Comparison of ENCODE assay signal across 26 mouse cellular contexts in genomic region chr4:125162701-125163100, GRCm38 (mm10).
"Had no signal": no experiment of that assay in that cellular context is flagged by ENCODE, and none has a peak within 500 bp of the region (broad histone marks: within the 10 kb centered on the region; RNA-seq: fewer than 3 reads in every experiment).

No protein-coding gene starts in this region.

- H3K4me3 ChIP-seq: gastrocnemius, adult 2 months; heart, embryonic 10.5 days; heart, embryonic 12.5 days; hindbrain, embryonic 10.5 days; hindbrain, embryonic 12.5 days; intestine, embryonic 15.5 days; left cerebral cortex, adult 2 months; limb, embryonic 10.5 days; limb, embryonic 12.5 days; liver, embryonic 13.5 days had no signal

- H3K9ac ChIP-seq: heart, embryonic 12.5 days; hindbrain, embryonic 12.5 days; hindbrain, embryonic 14.5 days; intestine, embryonic 15.5 days; limb, embryonic 12.5 days; liver, embryonic 13.5 days had no signal

- H3K36me3 ChIP-seq: heart, embryonic 10.5 days; heart, embryonic 12.5 days; hindbrain, embryonic 10.5 days; hindbrain, embryonic 12.5 days; intestine, embryonic 15.5 days; limb, embryonic 10.5 days; limb, embryonic 12.5 days; liver, embryonic 13.5 days had no signal

- DNase-seq: gastrocnemius, adult 2 months; gastrocnemius, postnatal 10 days; gastrocnemius, postnatal 25 days; heart, adult 18-20 months; heart, postnatal 10 days; heart, postnatal 4 days; kidney, adult 18-20 months; kidney, adult 8-10 months; kidney, postnatal 14 days; kidney, postnatal 36 days; layer of hippocampus, adult 9-11 months; liver; liver, embryonic 13.5 days had no signal

- H3K4me1 ChIP-seq: heart, embryonic 12.5 days; intestine, embryonic 15.5 days; liver, embryonic 13.5 days had no signal

- H3K27me3 ChIP-seq: intestine, embryonic 15.5 days had no signal

- H3K9me3 ChIP-seq: heart, embryonic 10.5 days; heart, embryonic 12.5 days; hindbrain, embryonic 10.5 days; hindbrain, embryonic 12.5 days; intestine, embryonic 15.5 days; limb, embryonic 10.5 days; limb, embryonic 12.5 days; liver, embryonic 13.5 days had no signal

- ATAC-seq: hindbrain, embryonic 16.5 days; inflammation-experienced regulatory T-cells, adult 6 months; intestine, embryonic 15.5 days; intestine, postnatal 0 days had no signal

- H3K27ac ChIP-seq: gastrocnemius, adult 2 months; heart, embryonic 10.5 days; hindbrain, embryonic 10.5 days; hindbrain, embryonic 12.5 days; hindbrain, embryonic 14.5 days; intestine, embryonic 15.5 days; kidney, postnatal 0 days; left cerebral cortex, adult 2 months; limb, embryonic 10.5 days; limb, embryonic 12.5 days; liver, embryonic 13.5 days had no signal
